Mouse (Mus musculus) heart, adult 10 weeks (tissue): ENCODE results near the gene Thoc6. TPM values are rescaled to one million over a fixed set of nuclear protein-coding genes. Genes with fewer than 3 reads are reported as not detected.

ENCODE experiments used
- polyA plus RNA-seq: library from polyadenylated mRNA; stranded (reverse); fragments of 350-450 nt; fragmentation: Illumina TruSeq; extraction: RNeasy Lipid Tissue Mini Kit (QIAGEN cat#74804); gene quantifications from one replicate; pipeline ENCODE4 v1.2.3, GENCODE M21; 2014; ENCODE audit warnings: low read depth, low replicate concordance

The Thoc6 gene
- polyA plus RNA-seq, result 12.5 TPM

DNA sequence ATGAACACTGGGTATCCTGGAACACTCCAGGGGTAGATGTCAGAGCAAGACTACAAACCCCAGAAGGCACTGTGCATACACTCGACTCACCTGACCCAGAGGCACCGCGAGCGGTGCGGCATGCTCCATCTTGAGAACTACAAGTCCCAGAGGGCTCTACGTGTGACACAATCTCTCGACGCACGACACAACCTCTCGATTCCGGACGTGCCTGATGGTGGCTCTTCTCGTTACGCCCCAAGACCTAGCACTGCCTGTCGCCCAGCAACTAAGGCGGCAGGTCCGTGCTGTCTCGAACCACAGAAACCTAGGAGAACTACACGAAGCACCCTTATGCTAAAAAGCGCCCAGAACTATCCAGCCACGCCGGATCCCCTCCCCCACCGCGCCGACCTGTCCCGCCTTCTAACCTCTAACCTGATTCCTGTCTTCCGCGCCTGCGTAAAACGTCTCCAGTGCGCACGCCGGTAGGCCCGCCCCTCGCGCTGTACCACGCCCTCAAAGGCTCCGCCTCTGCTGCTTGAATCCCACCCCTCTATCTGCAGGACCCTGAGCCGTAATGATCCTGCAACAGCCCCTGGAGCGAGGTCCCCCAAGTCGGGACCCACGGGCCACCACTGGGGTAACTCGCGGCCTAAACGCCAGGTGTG lies at the start of gene Thoc6, which contains the start of gene Hcfc1r1:
Gene Thoc6, minus strand, starts transcription at position 459 of the 650 bp plus-strand sequence.
Gene Hcfc1r1, plus strand, starts transcription at position 173 of the 650 bp plus-strand sequence.

GRCm38 (mm10) chr17:23722376-23723125 lies 48.9 kb upstream of the Thoc6 start, which contains the start of gene 1520401A03Rik:
Gene 1520401A03Rik (minus strand): TSS chr17:23722783.

GRCm38 (mm10) chr17:23683856-23684672 lies 10.4 kb upstream of the Thoc6 start, which contains the start of gene Cldn9:
Gene Cldn9 (minus strand): TSS chr17:23684026.

DNA sequence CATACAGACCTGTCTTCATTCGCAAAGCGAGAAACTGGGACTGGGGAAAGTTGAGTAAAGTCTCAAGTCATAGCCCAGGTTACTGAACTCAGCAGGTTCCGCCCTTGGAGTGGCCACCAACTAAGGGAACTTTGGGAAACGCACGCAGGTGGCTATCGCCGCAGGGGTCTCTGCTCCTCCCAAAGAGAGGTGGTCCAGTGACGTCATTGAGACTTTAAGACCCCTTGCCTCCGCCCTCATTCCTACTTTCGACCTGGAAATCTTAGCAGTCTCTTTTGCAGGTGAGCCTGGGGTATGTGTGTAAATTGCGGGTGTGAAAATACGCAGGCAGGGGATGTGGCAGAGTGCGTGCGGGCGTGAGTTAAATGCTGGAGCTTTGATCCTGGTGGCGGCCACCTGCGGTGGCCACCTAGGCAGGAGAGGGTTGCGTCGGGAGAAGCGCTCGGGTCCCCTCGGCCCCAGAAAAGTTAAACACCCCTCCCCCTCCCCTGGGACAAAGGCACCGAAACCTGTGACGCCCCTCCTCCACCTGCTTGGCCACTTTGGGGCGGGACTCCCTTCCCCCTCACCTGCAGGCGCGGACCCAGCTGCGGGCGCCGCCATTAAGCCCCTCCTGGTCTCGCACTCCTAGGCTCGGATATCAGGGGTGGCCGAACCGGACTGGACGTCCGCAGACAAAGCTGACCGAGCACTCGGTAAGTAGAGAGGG lies 5.6 kb upstream of the Thoc6 start, which contains the start of gene Cldn6:
Gene Cldn6, plus strand, starts transcription at position 123 of the 709 bp plus-strand sequence.

DNA sequence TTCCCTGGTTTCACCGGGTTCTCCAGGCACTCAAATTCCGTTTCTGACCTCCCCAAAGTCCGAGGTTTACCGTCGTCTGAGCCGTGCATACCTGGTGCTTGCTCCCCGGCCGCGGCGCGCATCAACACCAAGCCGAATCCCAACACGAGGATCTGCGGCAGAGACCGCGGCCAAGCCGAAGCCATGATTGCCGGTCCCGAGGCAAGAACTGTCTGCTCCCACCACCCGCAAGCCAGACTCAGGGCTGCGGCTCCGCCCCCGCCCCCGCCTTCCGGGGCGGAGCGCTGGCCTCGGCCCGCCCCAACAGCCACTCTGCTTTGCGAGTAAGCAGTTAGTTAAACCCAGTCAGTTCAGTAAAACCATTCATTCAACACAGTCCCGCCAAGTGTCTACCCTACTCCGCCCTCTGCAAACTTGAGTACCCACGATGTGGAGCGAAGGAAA lies 3.6 kb upstream of the Thoc6 start, which contains the start of gene Tnfrsf12a:
Gene Tnfrsf12a, minus strand, starts transcription at position 233 of the 444 bp plus-strand sequence.

GRCm38 (mm10) chr17:23660117-23660875 lies 13.4 kb downstream of the Thoc6 start, which contains the start of gene Bicdl2:
Gene Bicdl2 (plus strand): TSS chr17:23660506.

DNA sequence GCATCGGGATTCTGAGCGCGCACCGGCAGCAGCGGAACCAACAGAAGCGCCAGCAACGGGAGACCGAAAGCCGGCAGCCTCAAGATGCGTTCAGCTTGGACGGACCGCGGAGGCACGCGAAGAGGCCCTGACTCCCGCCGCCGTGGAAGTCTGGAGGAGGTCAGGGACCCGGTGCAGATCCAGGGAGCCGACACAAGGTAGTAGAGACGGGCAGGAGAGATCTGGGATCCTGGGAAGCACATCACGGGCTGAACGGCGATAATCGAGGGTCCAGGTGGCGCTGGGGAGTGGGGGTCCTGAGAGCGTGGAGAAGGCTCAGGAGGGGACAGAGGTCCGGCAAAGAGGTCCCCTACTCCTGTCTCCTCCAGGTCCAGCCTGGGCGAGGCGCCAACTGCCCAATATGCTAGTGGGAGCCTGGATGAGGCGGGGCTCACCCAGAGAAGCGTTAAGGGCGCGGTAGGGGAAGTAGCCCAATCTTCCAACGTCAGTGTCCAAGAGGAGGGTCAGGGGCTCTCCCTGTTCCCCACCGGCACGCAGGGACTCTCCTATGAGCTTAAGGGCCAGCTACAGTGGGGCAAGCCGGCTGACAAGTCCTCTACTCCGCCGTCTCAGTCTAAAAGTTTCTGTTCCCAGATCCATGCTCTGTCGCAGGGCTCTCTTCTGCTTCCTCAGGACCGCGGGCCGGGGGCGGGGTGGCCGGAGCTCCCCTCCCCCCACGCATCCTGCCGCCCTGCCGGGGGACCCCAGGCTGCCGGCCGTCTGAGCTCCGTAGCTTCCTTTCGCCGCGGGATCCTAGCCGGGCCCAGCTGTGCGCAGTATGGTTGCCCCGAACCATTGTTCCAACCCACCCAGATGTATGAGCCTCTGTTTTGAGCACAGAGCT lies 28.8 kb downstream of the Thoc6 start, which contains the start of gene Mmp25:
Gene Mmp25, minus strand, starts transcription at position 665 of the 883 bp plus-strand sequence.

Other genes with a start within 250 kb of the Thoc6 start
- not detected for gene Vmn2r117, start 194.2 kb downstream of the Thoc6 start, polyA plus RNA-seq
- gene Zfp213, start 109.6 kb downstream of the Thoc6 start, polyA plus RNA-seq, result 6.6 TPM
- gene Zfp13, start 74.4 kb downstream of the Thoc6 start, polyA plus RNA-seq, result 3.4 TPM
- not detected for gene Zscan10, start 73.0 kb downstream of the Thoc6 start, polyA plus RNA-seq
- gene Mmp25, start 28.6 kb downstream of the Thoc6 start, polyA plus RNA-seq, result not detected
- gene Bicdl2, start 13.4 kb downstream of the Thoc6 start, polyA plus RNA-seq, result not detected
- 301 TPM for gene Hcfc1r1, start 286 bp downstream of the Thoc6 start, polyA plus RNA-seq
- 75.1 TPM for gene Tnfrsf12a, start 3.6 kb upstream of the Thoc6 start, polyA plus RNA-seq
- gene Cldn6, start 5.4 kb upstream of the Thoc6 start, polyA plus RNA-seq, result not detected
- not detected for gene Cldn9, start 10.1 kb upstream of the Thoc6 start, polyA plus RNA-seq
- gene 1520401A03Rik, start 48.9 kb upstream of the Thoc6 start, polyA plus RNA-seq, result not detected
- gene Pkmyt1, start 52.5 kb upstream of the Thoc6 start, polyA plus RNA-seq, result 2.4 TPM
- gene Paqr4, start 67.0 kb upstream of the Thoc6 start, polyA plus RNA-seq, result 21.4 TPM
- gene Kremen2, start 72.0 kb upstream of the Thoc6 start, polyA plus RNA-seq, result 0.34 TPM
- gene Flywch1, start 97.7 kb upstream of the Thoc6 start, polyA plus RNA-seq, result 40.5 TPM
- 1.3 TPM for gene Flywch2, start 112.2 kb upstream of the Thoc6 start, polyA plus RNA-seq
- gene Srrm2, start 116.7 kb upstream of the Thoc6 start, polyA plus RNA-seq, result 201 TPM
- 390 TPM for gene Elob, start 155.3 kb upstream of the Thoc6 start, polyA plus RNA-seq
- gene Prss33, start 162.2 kb upstream of the Thoc6 start, polyA plus RNA-seq, result not detected
- gene Prss32, start 170.0 kb upstream of the Thoc6 start, polyA plus RNA-seq, result not detected
- not detected for gene Prss41, start 170.3 kb upstream of the Thoc6 start, polyA plus RNA-seq
- not detected for gene Prss21, start 194.2 kb upstream of the Thoc6 start, polyA plus RNA-seq
- gene Dcpp1, start 207.0 kb upstream of the Thoc6 start, polyA plus RNA-seq, result not detected
- not detected for gene Dcpp2, start 207.0 kb upstream of the Thoc6 start, polyA plus RNA-seq
- not detected for gene Dcpp3, start 243.6 kb upstream of the Thoc6 start, polyA plus RNA-seq